Mouse (Mus musculus) C2C12 (cell line): ENCODE results near the gene Slc7a11. TPM values are rescaled to one million over a fixed set of nuclear protein-coding genes. Genes with fewer than 3 reads are reported as not detected.
A peak's percentile ranks its signal among the peaks of the same experiment; 100 is the strongest.
"Not testable (repeated sequence)": the region's sequence is repeated elsewhere in the genome, so short reads cannot be mapped to it uniquely, and the experiment has no call there.

Experiments
- H3K27me3 ChIP-seq: one replicate; pipeline ENCODE4 v1.6.1; 2011; ENCODE audit not compliant: control insufficient read depth, insufficient read depth, insufficient read length
- H3K36me3 ChIP-seq: one replicate; pipeline ENCODE4 v1.6.1; 2011; ENCODE audit not compliant: control insufficient read depth, insufficient read depth
- H3K4me3 ChIP-seq: one replicate; pipeline ENCODE4 v1.5.1; 2011; ENCODE audit warnings: mild to moderate bottlenecking, control low read depth; ENCODE audit not compliant: poor library complexity, insufficient read depth, severe bottlenecking
- H3K79me2 ChIP-seq: one replicate; pipeline ENCODE4 v1.6.1; 2011; ENCODE audit not compliant: control insufficient read depth, insufficient read depth
- H3K79me3 ChIP-seq: one replicate; pipeline ENCODE4 v1.6.1; 2011; ENCODE audit warnings: low read depth, control low read depth
- H3ac ChIP-seq: one replicate; pipeline ENCODE3; 2011; ENCODE audit warnings: low read depth; ENCODE audit not compliant: control insufficient read depth, insufficient read length
- CEBPB ChIP-seq: IDR thresholded peaks from one replicate; pipeline ENCODE4 v1.6.1; 2011; ENCODE audit warnings: low read depth, mild to moderate bottlenecking, control low read depth, moderate library complexity
- CTCF ChIP-seq: IDR thresholded peaks from one replicate; pipeline ENCODE4 v1.5.1; 2011; ENCODE audit not compliant: control insufficient read depth, insufficient read depth, insufficient read length
- FOSL1 ChIP-seq: IDR thresholded peaks from one replicate; pipeline ENCODE4 v1.8.0; 2011; ENCODE audit warnings: mild to moderate bottlenecking, low read length; ENCODE audit not compliant: poor library complexity, insufficient read depth, severe bottlenecking
- MAX ChIP-seq: IDR thresholded peaks from one replicate; pipeline ENCODE4 v1.6.1; 2011; ENCODE audit warnings: mild to moderate bottlenecking, control low read depth
- MYOD1 ChIP-seq: IDR thresholded peaks from one replicate; pipeline ENCODE4 v1.6.1; 2011; ENCODE audit warnings: low read depth; ENCODE audit not compliant: control insufficient read depth, insufficient read length
- MYOG ChIP-seq: IDR thresholded peaks from one replicate; pipeline ENCODE4 v1.6.1; 2011; ENCODE audit not compliant: control insufficient read depth, insufficient read length; ENCODE audit errors: extremely low read depth
- USF1 ChIP-seq: IDR thresholded peaks from one replicate; pipeline ENCODE4 v1.6.1; 2011; ENCODE audit warnings: low read depth, mild to moderate bottlenecking, control low read depth, moderate library complexity
- polyA plus RNA-seq: library from polyadenylated mRNA; unstranded; fragments of >200 nt; fragmentation: generic; extraction: Trizol; gene quantifications from one replicate; pipeline ENCODE4 v1.2.1, GENCODE M21; 2012; ENCODE audit warnings: missing spikeins

The Slc7a11 gene
- polyA plus RNA-seq, 1 experiment: 3.1 TPM

- Histone ChIP-seq H3K27me3 (no peaks in the 10 kb centered on the region), H3K79me2 (no peaks in the 10 kb centered on the region), H3K4me3 (no peak overlapping the region), H3K36me3 (peaks cover under 1% of the 10 kb centered on the region), H3K79me3 (peaks cover 1% of the 10 kb centered on the region), H3ac (no peak overlapping the region)
- TF ChIP-seq MYOG: no peak
- no peak for TF ChIP-seq CTCF
- TF ChIP-seq CEBPB: no peak
- no peak for TF ChIP-seq FOSL1
- TF ChIP-seq USF1: no peak
Observed at GRCm38 (mm10) chr3:50439429-50439828, 4.0 kb downstream of the Slc7a11 start.

- H3K79me3 ChIP-seq: peaks cover 1% of the 10 kb centered on the region
- H3K36me3 ChIP-seq: peaks cover 5% of the 10 kb centered on the region
- no peaks in the 10 kb centered on the region for H3K27me3 ChIP-seq
- H3K4me3 ChIP-seq: no peak overlapping the region
- H3K79me2 ChIP-seq: no peaks in the 10 kb centered on the region
- no peak overlapping the region for H3ac ChIP-seq
- TF ChIP-seq USF1 (peak; percentile 70), FOSL1 (no peak)
Observed at GRCm38 (mm10) chr3:50438520-50439253, 4.7 kb downstream of the Slc7a11 start.

DNA sequence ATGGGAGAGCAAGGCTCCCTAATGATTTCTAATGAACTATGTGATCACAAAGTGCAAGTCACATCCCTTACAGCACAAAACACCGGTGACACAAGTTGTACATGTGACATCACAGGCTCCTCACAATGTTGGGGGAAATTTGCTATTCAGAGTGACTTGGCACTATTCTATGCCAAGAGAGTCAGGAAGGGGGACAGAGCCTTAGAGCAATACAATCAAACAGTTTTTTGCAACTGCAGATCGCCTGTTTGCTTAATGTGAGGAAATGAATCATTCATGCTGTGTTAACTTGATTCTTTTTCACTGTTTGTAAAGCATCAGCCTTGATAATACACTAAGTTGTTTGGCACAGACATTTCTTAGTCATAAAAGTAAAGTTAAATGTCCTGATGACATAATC lies 5.3 kb downstream of the Slc7a11 start:
- TF ChIP-seq CEBPB: peak; percentile 61
- H3K36me3 ChIP-seq, H3ac ChIP-seq, H3K27me3 ChIP-seq, H3K79me2 ChIP-seq, H3K4me3 ChIP-seq, H3K79me3 ChIP-seq: not testable (repeated sequence)

GRCm38 (mm10) chr3:50436409-50436808 lies 7.0 kb downstream of the Slc7a11 start:
- H3K79me3 ChIP-seq, H3K36me3 ChIP-seq, H3K4me3 ChIP-seq, H3ac ChIP-seq, H3K27me3 ChIP-seq, H3K79me2 ChIP-seq: not testable (repeated sequence)

GRCm38 (mm10) chr3:50433831-50434230 lies 9.6 kb downstream of the Slc7a11 start:
- no peak overlapping the region for H3K4me3 ChIP-seq
- H3K36me3 ChIP-seq: peaks cover 5% of the 10 kb centered on the region
- H3K79me3 ChIP-seq: peaks cover 1% of the 10 kb centered on the region
- no peaks in the 10 kb centered on the region for H3K27me3 ChIP-seq
- no peaks in the 10 kb centered on the region for H3K79me2 ChIP-seq
- no peak for TF ChIP-seq USF1
- no peak for TF ChIP-seq FOSL1
- no peak for TF ChIP-seq MYOG
- TF ChIP-seq CTCF: no peak
- no peak for TF ChIP-seq MYOD1
- no peak for TF ChIP-seq CEBPB
- TF ChIP-seq MAX: no peak
- no peak overlapping the region for H3ac ChIP-seq

DNA sequence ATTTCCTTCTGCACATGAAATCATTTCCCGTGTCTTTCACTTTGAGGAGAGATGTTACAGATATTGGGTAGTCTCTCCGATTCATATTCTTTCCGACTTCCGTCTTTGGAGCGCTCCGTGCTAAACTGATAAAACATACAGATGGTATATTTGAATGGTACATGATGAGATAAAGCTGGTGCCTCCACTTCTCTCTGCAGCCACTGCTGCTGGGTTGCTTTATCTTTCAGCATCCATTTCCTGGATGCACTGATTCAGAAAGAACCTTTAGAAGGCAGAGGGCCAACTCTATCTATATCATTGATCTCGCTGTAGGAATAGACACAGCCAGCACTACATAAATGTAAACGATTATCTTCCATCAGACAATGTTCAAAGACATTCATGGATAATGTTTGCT lies 12.6 kb downstream of the Slc7a11 start:
- Histone ChIP-seq H3ac (no peak overlapping the region), H3K4me3 (no peak overlapping the region), H3K36me3 (peaks cover 5% of the 10 kb centered on the region), H3K27me3 (no peaks in the 10 kb centered on the region), H3K79me2 (no peaks in the 10 kb centered on the region), H3K79me3 (no peaks in the 10 kb centered on the region)
- TF ChIP-seq CTCF: no peak
- TF ChIP-seq FOSL1: no peak
- no peak for TF ChIP-seq MAX
- no peak for TF ChIP-seq MYOG
- no peak for TF ChIP-seq USF1
- no peak for TF ChIP-seq CEBPB
